In genomic region chr1:43337168-43337784, GRCm38 (mm10) we compare ENCODE assay signal across 8 mouse cellular contexts.
DNase-seq lines count a peak whose midpoint lies in the region; ATAC-seq and TF ChIP-seq lines count a peak whose summit lies in the region.

No protein-coding gene starts in this region.

- peak; percentile 60 for DNase-seq in limb, embryonic 14.5 days (ENCODE audit: low spot score)
- no peak for DNase-seq in limb, embryonic 10.5 days (ENCODE audit: low spot score)
- peak; percentile 19 to 33 for DNase-seq in gastrocnemius, postnatal 36 days
- peak; percentile 28 for DNase-seq in ovary, postnatal 36 days (ENCODE audit: low spot score)
- DNase-seq in layer of hippocampus, adult 11-12 months (ENCODE audit: low spot score), result no peak
- DNase-seq in left cerebral cortex, adult 8-10 months (ENCODE audit: low spot score in 2 of 2), result no peak
- no peak for DNase-seq in midbrain, embryonic 10.5 days (ENCODE audit: low spot score)

- H3K9ac ChIP-seq in limb, embryonic 14.5 days (ENCODE audit: low read depth, low read length, severe bottlenecking), result no peak overlapping the region
- no peak overlapping the region for H3K9ac ChIP-seq in kidney, embryonic 15.5 days

- no peaks in the 10 kb centered on the region for H3K27me3 ChIP-seq in limb, embryonic 14.5 days (ENCODE audit: control insufficient read depth, insufficient read depth, low read length)
- H3K27me3 ChIP-seq in limb, embryonic 10.5 days (ENCODE audit: low read depth, poor library complexity, severe bottlenecking), result no peaks in the 10 kb centered on the region
- no peaks in the 10 kb centered on the region for H3K27me3 ChIP-seq in kidney, embryonic 15.5 days
- H3K27me3 ChIP-seq in midbrain, embryonic 10.5 days (ENCODE audit: low read depth, poor library complexity, severe bottlenecking), result no peaks in the 10 kb centered on the region

- H3K9me3 ChIP-seq in limb, embryonic 14.5 days (ENCODE audit: control insufficient read depth, low read length), result no peaks in the 10 kb centered on the region
- H3K9me3 ChIP-seq in limb, embryonic 10.5 days (replicated peaks), result no peaks in the 10 kb centered on the region
- H3K9me3 ChIP-seq in kidney, embryonic 15.5 days (replicated peaks), result peaks cover 10% of the 10 kb centered on the region; the same call in 1 of the 2 replicates
- peaks cover 4% of the 10 kb centered on the region; the same call in 1 of the 2 replicates for H3K9me3 ChIP-seq in midbrain, embryonic 10.5 days (replicated peaks)

- no peak overlapping the region for H3K4me2 ChIP-seq in limb, embryonic 14.5 days (replicated peaks; ENCODE audit: low read depth, low read length, severe bottlenecking)
- no peak overlapping the region for H3K4me2 ChIP-seq in kidney, embryonic 15.5 days

- peak; percentile 34; the same call in 1 of the 2 replicates for ATAC-seq in limb, embryonic 14.5 days (ENCODE audit: low FRiP score, low read depth)
- peak; percentile 88 for ATAC-seq in kidney, embryonic 15.5 days (replicated peaks; ENCODE audit: low FRiP score)

- no peaks in the 10 kb centered on the region for H3K4me1 ChIP-seq in limb, embryonic 14.5 days (ENCODE audit: control insufficient read depth, insufficient read depth, low read length)
- no peaks in the 10 kb centered on the region for H3K4me1 ChIP-seq in limb, embryonic 10.5 days
- peaks cover 28% of the 10 kb centered on the region for H3K4me1 ChIP-seq in kidney, embryonic 15.5 days
- no peaks in the 10 kb centered on the region for H3K4me1 ChIP-seq in midbrain, embryonic 10.5 days

- TF ChIP-seq POLR2A in limb, embryonic 14.5 days (IDR thresholded peaks at IDR 0.05; ENCODE audit: borderline replicate concordance, extremely low read depth, insufficient read depth, insufficient read length), result no peak

- intact Hi-C loops in gastrocnemius, postnatal 36 days (cut with DNase I), result no loop called here

- WGBS in limb, embryonic 14.5 days, result 86% methylated on average over 3 of the region's 3 CpGs
- WGBS in limb, embryonic 10.5 days, result 81% methylated on average over 3 of the region's 3 CpGs
- 55% methylated on average over 3 of the region's 3 CpGs for WGBS in kidney, embryonic 15.5 days
- WGBS in midbrain, embryonic 10.5 days, result 85% methylated on average over 3 of the region's 3 CpGs

- H3K36me3 ChIP-seq in limb, embryonic 14.5 days (ENCODE audit: control insufficient read depth, insufficient read depth, low read length), result no peaks in the 10 kb centered on the region
- H3K36me3 ChIP-seq in limb, embryonic 10.5 days, result no peaks in the 10 kb centered on the region
- H3K36me3 ChIP-seq in kidney, embryonic 15.5 days, result no peaks in the 10 kb centered on the region
- H3K36me3 ChIP-seq in midbrain, embryonic 10.5 days, result no peaks in the 10 kb centered on the region

- no peak overlapping the region for H3K4me3 ChIP-seq in limb, embryonic 14.5 days (replicated peaks; ENCODE audit: low read length)
- no peak overlapping the region for H3K4me3 ChIP-seq in limb, embryonic 10.5 days
- H3K4me3 ChIP-seq in kidney, embryonic 15.5 days (replicated peaks), result no peak overlapping the region
- H3K4me3 ChIP-seq in midbrain, embryonic 10.5 days, result no peak overlapping the region

- no peak overlapping the region for H3K27ac ChIP-seq in limb, embryonic 14.5 days (replicated peaks; ENCODE audit: low read depth, low read length)
- no peak overlapping the region for H3K27ac ChIP-seq in limb, embryonic 10.5 days
- peak overlapping the region; percentile 80 for H3K27ac ChIP-seq in kidney, embryonic 15.5 days
- H3K27ac ChIP-seq in midbrain, embryonic 10.5 days (replicated peaks), result no peak overlapping the region

Comparison
In these comparisons a context has a peak if more than half of its experiments do, and no peak if none do; other contexts are left out.
1. DNase-seq: peak in limb, embryonic 14.5 days (single experiment), gastrocnemius, postnatal 36 days (2 of 2) and ovary, postnatal 36 days (single experiment); none in limb, embryonic 10.5 days (single experiment), layer of hippocampus, adult 11-12 months (single experiment), left cerebral cortex, adult 8-10 months (0 of 2) and midbrain, embryonic 10.5 days (single experiment).